Mouse (Mus musculus): ENCODE measurements at regions not wholly inside any gene's neighbourhood (a gene's known extent, or its start where the extent isn't known, plus 50 kb on each side); places are given as distances from the start of the nearest gene placed in this dataset.
"Not testable (repeated sequence)": the region's sequence is repeated elsewhere in the genome, so short reads cannot be mapped to it uniquely, and the experiment has no call there.

- DNase-seq (ENCODE audit: low spot score), result no peak
Observed at GRCm38 (mm10) chr7:62179387-62179786, 167.0 kb upstream of the Ndn start.

- no peak for DNase-seq (ENCODE audit: low spot score)
Observed at GRCm38 (mm10) chr7:62208529-62208928, 137.8 kb upstream of the Ndn start.

GRCm38 (mm10) chr7:62209117-62209700 lies 137.2 kb upstream of the Ndn start:
- DNase-seq (ENCODE audit: low spot score), result peak; percentile 27

- DNase-seq (ENCODE audit: low spot score), result no peak
Observed at GRCm38 (mm10) chr7:62225184-62225583, 121.2 kb upstream of the Ndn start.

- DNase-seq (ENCODE audit: low spot score), result peak; percentile 10
Observed at GRCm38 (mm10) chr7:62227727-62228126, 118.6 kb upstream of the Ndn start.

- DNase-seq (ENCODE audit: low spot score), result no peak
Observed at GRCm38 (mm10) chr7:62230713-62231112, 115.7 kb upstream of the Ndn start.

- peak; percentile 1 for DNase-seq (ENCODE audit: low spot score)
Observed at GRCm38 (mm10) chr7:62231120-62231574, 115.2 kb upstream of the Ndn start.

GRCm38 (mm10) chr7:62232076-62232475 lies 114.3 kb upstream of the Ndn start:
- DNase-seq (ENCODE audit: low spot score), result no peak

- DNase-seq (ENCODE audit: low spot score), result peak; percentile 1
Observed at GRCm38 (mm10) chr7:62234037-62234436, 112.3 kb upstream of the Ndn start.

GRCm38 (mm10) chr7:62235766-62236165 lies 110.6 kb upstream of the Ndn start:
- DNase-seq (ENCODE audit: low spot score), result no peak

GRCm38 (mm10) chr7:62261688-62262114 lies 84.7 kb upstream of the Ndn start:
- DNase-seq (ENCODE audit: low spot score), result no peak

- DNase-seq (ENCODE audit: low spot score), result not testable (repeated sequence)
Observed at GRCm38 (mm10) chr7:62262174-62262573, 84.2 kb upstream of the Ndn start.

- no peak for DNase-seq (ENCODE audit: low spot score)
Observed at GRCm38 (mm10) chr7:62269156-62269855, 77.1 kb upstream of the Ndn start.

GRCm38 (mm10) chr7:62276219-62276618 lies 70.2 kb upstream of the Ndn start:
- DNase-seq (ENCODE audit: low spot score), result no peak

- DNase-seq (ENCODE audit: low spot score), result no peak
Observed at GRCm38 (mm10) chr7:62278492-62278891, 67.9 kb upstream of the Ndn start.

GRCm38 (mm10) chr7:62279022-62279421 lies 67.3 kb upstream of the Ndn start:
- no peak for DNase-seq (ENCODE audit: low spot score)

All from left cerebral cortex, adult 11 months (tissue).